Mouse (Mus musculus) heart, adult 2 months (tissue): Measurements from ENCODE around the gene Ehd4.

Experiments
- CTCF ChIP-seq: fragments of 200-600 bp; IDR thresholded peaks from 2 replicates; pipeline ENCODE4 v1.8.1; 2022; ENCODE audit warnings: antibody characterized with exemption, mild to moderate bottlenecking, moderate library complexity
- POLR2A ChIP-seq: fragments of 200-500 bp; IDR thresholded peaks from 2 replicates; pipeline ENCODE4 v1.6.1; 2011; ENCODE audit warnings: mild to moderate bottlenecking, low read depth, low read length, control low read depth; ENCODE audit not compliant: insufficient read depth

GRCm38 (mm10) chr2:120101961-120102360 lies 52.4 kb downstream of the Ehd4 start:
- TF ChIP-seq CTCF (no peak), POLR2A (no peak)
